Mouse (Mus musculus) heart, embryonic 11.5 days (tissue): Measurements from ENCODE around the gene Tmem37. TPM values are rescaled to one million over a fixed set of nuclear protein-coding genes. Genes with fewer than 3 reads are reported as not detected.
"Not testable (repeated sequence)": the region's sequence is repeated elsewhere in the genome, so short reads cannot be mapped to it uniquely, and the experiment has no call there.

Experiments
- ATAC-seq: fragments of 200-750 bp; cut with Nextera tagmentation; replicated peaks from 2 replicates; pipeline ENCODE4 v1.8.0; 2017; ENCODE audit warnings: moderate library complexity; ENCODE audit not compliant: insufficient number of reproducible peaks, low FRiP score, low TSS enrichment
- H3K27ac ChIP-seq: fragments of 300-500 bp; sonication (generic); 2 replicates; pipeline ENCODE4 v1.5.1; 2014; ENCODE audit warnings: mild to moderate bottlenecking, low read depth, low read length
- H3K27me3 ChIP-seq: fragments of 300-500 bp; sonication (generic); 2 replicates; pipeline ENCODE4 v1.6.1; 2014; ENCODE audit warnings: mild to moderate bottlenecking, low read length, mixed read lengths; ENCODE audit not compliant: control insufficient read depth, insufficient read depth
- H3K36me3 ChIP-seq: fragments of 300-500 bp; sonication (generic); 2 replicates; pipeline ENCODE4 v1.6.1; 2014; ENCODE audit warnings: mild to moderate bottlenecking, low read length, moderate library complexity, mixed read lengths; ENCODE audit not compliant: control insufficient read depth, insufficient read depth
- H3K4me1 ChIP-seq: fragments of 300-500 bp; sonication (generic); 2 replicates; pipeline ENCODE4 v1.6.1; 2014; ENCODE audit warnings: low read length; ENCODE audit not compliant: control insufficient read depth, insufficient read depth
- H3K4me2 ChIP-seq: fragments of 300-500 bp; sonication (generic); 2 replicates; pipeline ENCODE4 v1.6.1; 2014; ENCODE audit warnings: mild to moderate bottlenecking, moderate library complexity
- H3K4me3 ChIP-seq: fragments of 300-500 bp; sonication (generic); 2 replicates; pipeline ENCODE4 v1.5.1; 2014; ENCODE audit warnings: low read depth, low read length
- H3K9ac ChIP-seq: fragments of 300-500 bp; sonication (generic); 2 replicates; pipeline ENCODE4 v1.6.1; 2014; ENCODE audit warnings: mild to moderate bottlenecking, low read depth, low read length, moderate library complexity
- H3K9me3 ChIP-seq: fragments of 300-500 bp; sonication (generic); replicated peaks from 2 replicates; pipeline ENCODE4 v1.6.1; 2016; ENCODE audit warnings: low read length; ENCODE audit not compliant: control insufficient read depth
- WGBS: fragments of 180-500 bp; shearing (Covaris S2); extraction: QIAGEN DNeasy Blood & Tissue Kit; methylation state at CpG from one replicate; pipeline ENCODE4 v1.1.7; 2014; ENCODE audit not compliant: insufficient replicate concordance; 5-methylcytosine and 5-hydroxymethylcytosine counted together
- polyA plus RNA-seq: library from polyadenylated mRNA; unstranded; fragments of >200 nt; fragmentation: Nextera tagmentation; extraction: Ambion mirVana; gene quantifications from 2 replicates; pipeline ENCODE4 v1.2.1, GENCODE M21; 2014

Tmem37 gene
- polyA plus RNA-seq, 1 experiment from 2014 or later = 19.1 TPM

GRCm38 (mm10) chr1:120099483-120099882, 25.6 kb upstream of the Tmem37 start:
- H3K27ac ChIP-seq = no peak overlapping the region
- no peaks in the 10 kb centered on the region for H3K4me1 ChIP-seq
- no peaks in the 10 kb centered on the region for H3K36me3 ChIP-seq
- no peaks in the 10 kb centered on the region for H3K9me3 ChIP-seq
- no peaks in the 10 kb centered on the region for H3K27me3 ChIP-seq
- H3K4me3 ChIP-seq = no peak overlapping the region
- ATAC-seq = no peak
- 61% methylated on average over 6 of the region's 6 CpGs for WGBS
- no peak overlapping the region for H3K9ac ChIP-seq
- no peak overlapping the region for H3K4me2 ChIP-seq

- H3K4me1 ChIP-seq = no peaks in the 10 kb centered on the region
- no peak for ATAC-seq
Measured at GRCm38 (mm10) chr1:120098327-120098726, 24.5 kb upstream of the Tmem37 start.

GRCm38 (mm10) chr1:120094920-120095319, 21.0 kb upstream of the Tmem37 start:
- Histone ChIP-seq H3K4me2 (no peak overlapping the region), H3K9me3 (no peaks in the 10 kb centered on the region), H3K9ac (no peak overlapping the region), H3K27ac (no peak overlapping the region), H3K27me3 (no peaks in the 10 kb centered on the region), H3K4me3 (no peak overlapping the region), H3K36me3 (no peaks in the 10 kb centered on the region), H3K4me1 (no peaks in the 10 kb centered on the region; the same call in 1 of the 2 replicates)
- 50% methylated on average over 3 of the region's 3 CpGs for WGBS
- ATAC-seq = no peak

More at GRCm38 (mm10) chr1:120098327-120098726, 24.5 kb upstream of the Tmem37 start:
- Histone ChIP-seq H3K4me3 (no peak overlapping the region), H3K36me3 (no peaks in the 10 kb centered on the region), H3K27me3 (no peaks in the 10 kb centered on the region), H3K9me3 (no peaks in the 10 kb centered on the region), H3K27ac (no peak overlapping the region), H3K4me2 (no peak overlapping the region), H3K9ac (no peak overlapping the region)
- 11% methylated on average over 7 of the region's 7 CpGs for WGBS

- H3K36me3 ChIP-seq, H3K4me2 ChIP-seq, H3K4me1 ChIP-seq, H3K9me3 ChIP-seq, H3K27ac ChIP-seq, H3K9ac ChIP-seq, H3K4me3 ChIP-seq, H3K27me3 ChIP-seq: not testable (repeated sequence)
- 0 out of 2 replicates have a peak, but pooled peaks have one; percentile 31 for ATAC-seq
- WGBS = 57% methylated on average over 11 of the region's 14 CpGs
Measured at GRCm38 (mm10) chr1:120093482-120094134, 19.7 kb upstream of the Tmem37 start.

GRCm38 (mm10) chr1:120090880-120091570, 17.2 kb upstream of the Tmem37 start:
- no peak overlapping the region for H3K4me2 ChIP-seq
- H3K9me3 ChIP-seq = no peaks in the 10 kb centered on the region
- no peak overlapping the region for H3K27ac ChIP-seq
- no peak overlapping the region for H3K4me3 ChIP-seq
- no peak for ATAC-seq
- H3K36me3 ChIP-seq = no peaks in the 10 kb centered on the region
- no peak overlapping the region for H3K9ac ChIP-seq
- no peaks in the 10 kb centered on the region for H3K27me3 ChIP-seq
- WGBS = 72% methylated on average over 8 of the region's 8 CpGs
- H3K4me1 ChIP-seq = no peaks in the 10 kb centered on the region; the same call in 1 of the 2 replicates

DNA sequence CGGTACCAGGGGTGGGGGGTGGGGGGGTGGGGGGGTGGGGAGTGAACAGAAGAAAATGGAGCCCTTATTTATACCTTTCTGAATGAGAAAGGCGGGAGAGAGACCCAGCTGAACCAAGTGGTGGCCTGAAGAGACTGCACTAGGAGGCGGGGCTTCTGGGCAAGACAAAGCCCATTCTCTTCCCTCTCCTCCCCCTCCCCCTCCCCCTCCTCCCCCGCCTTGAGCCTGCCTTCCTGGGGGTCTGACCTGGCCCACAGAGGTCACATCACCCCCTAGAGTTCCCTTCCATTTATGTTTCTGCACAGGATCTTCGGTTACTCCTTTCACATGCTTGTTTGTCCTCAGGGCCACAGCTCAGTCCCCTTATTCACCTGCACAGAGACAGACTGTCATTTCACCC, 15.3 kb upstream of the Tmem37 start:
- Histone ChIP-seq H3K27me3 (no peaks in the 10 kb centered on the region), H3K4me3 (no peak overlapping the region), H3K27ac (no peak overlapping the region), H3K9ac (no peak overlapping the region), H3K36me3 (no peaks in the 10 kb centered on the region), H3K9me3 (no peaks in the 10 kb centered on the region), H3K4me1 (peaks cover 1% of the 10 kb centered on the region; the same call in 1 of the 2 replicates), H3K4me2 (no peak overlapping the region)
- 32% methylated on average over 4 of the region's 5 CpGs for WGBS
- ATAC-seq = no peak

DNA sequence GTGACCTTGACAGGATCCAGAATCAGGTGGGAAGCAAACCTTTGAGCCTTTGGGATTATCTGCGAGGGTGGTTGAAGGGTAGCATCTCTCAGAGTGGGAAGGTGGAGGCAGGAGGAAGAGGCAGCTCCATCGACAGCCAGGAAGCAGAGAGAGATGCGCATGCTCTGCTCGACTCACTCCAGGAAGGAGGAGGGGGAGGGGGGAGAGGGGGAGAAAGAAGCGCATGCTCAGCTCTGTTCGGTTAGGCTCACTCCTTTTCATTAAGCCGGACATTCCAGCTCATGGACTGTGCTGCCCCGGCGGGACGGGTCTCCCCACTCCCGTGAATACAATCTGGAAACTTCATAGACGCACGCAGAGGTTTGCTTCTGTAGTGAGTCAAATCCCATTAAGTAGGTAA, 12.8 kb upstream of the Tmem37 start:
- no peaks in the 10 kb centered on the region for H3K27me3 ChIP-seq
- no peaks in the 10 kb centered on the region for H3K9me3 ChIP-seq
- WGBS = 69% methylated on average over 13 of the region's 13 CpGs
- no peak overlapping the region for H3K4me3 ChIP-seq
- peaks cover 17% of the 10 kb centered on the region for H3K4me1 ChIP-seq
- no peak overlapping the region for H3K27ac ChIP-seq
- ATAC-seq = no peak
- no peak overlapping the region for H3K9ac ChIP-seq
- H3K36me3 ChIP-seq = no peaks in the 10 kb centered on the region
- H3K4me2 ChIP-seq = no peak overlapping the region

DNA sequence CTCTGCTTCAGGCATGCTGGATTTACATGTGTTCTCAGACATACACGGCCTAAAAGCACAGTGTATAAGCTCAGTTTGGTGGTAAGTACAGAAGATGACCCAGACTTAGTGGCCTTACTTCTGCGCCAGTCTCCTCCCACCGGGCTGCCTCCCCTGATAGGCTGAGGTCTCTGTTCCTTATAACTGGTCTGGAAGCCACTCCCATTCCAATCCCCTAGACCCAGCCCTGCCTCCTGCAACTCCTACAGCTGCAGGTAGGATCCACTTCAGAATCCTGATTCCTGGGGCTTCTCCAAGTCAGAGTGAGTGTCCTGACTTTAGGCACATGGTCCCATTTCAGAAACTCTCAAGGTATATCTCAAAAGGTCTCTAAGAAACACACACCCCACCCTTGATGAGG, 11.8 kb upstream of the Tmem37 start:
- Histone ChIP-seq H3K9ac (no peak overlapping the region), H3K4me2 (no peak overlapping the region), H3K27me3 (no peaks in the 10 kb centered on the region), H3K36me3 (no peaks in the 10 kb centered on the region), H3K27ac (no peak overlapping the region), H3K9me3 (no peaks in the 10 kb centered on the region), H3K4me1 (peaks cover 17% of the 10 kb centered on the region), H3K4me3 (no peak overlapping the region)
- no peak for ATAC-seq
- 69% methylated on average over 3 of the region's 3 CpGs for WGBS
